Mouse (Mus musculus): ENCODE measurements at regions not wholly inside any gene's neighbourhood (a gene's known extent, or its start where the extent isn't known, plus 50 kb on each side); places are given as distances from the start of the nearest gene placed in this dataset.
"Not testable (repeated sequence)": the region's sequence is repeated elsewhere in the genome, so short reads cannot be mapped to it uniquely, and the experiment has no call there.

- no peak for ATAC-seq (replicated peaks; ENCODE audit: insufficient number of reproducible peaks, low FRiP score, low TSS enrichment, poor library complexity, severe bottlenecking)
Measured at GRCm38 (mm10) chr1:43301866-43302571, 105.2 kb upstream of the Fhl2 start.

- no peak for ATAC-seq (replicated peaks; ENCODE audit: insufficient number of reproducible peaks, low FRiP score, low TSS enrichment, poor library complexity, severe bottlenecking)
Measured at GRCm38 (mm10) chr1:43302657-43303056, 105.9 kb upstream of the Fhl2 start.

GRCm38 (mm10) chr1:43305349-43306278 lies 108.8 kb upstream of the Fhl2 start:
- no peak for ATAC-seq (replicated peaks; ENCODE audit: insufficient number of reproducible peaks, low FRiP score, low TSS enrichment, poor library complexity, severe bottlenecking)

GRCm38 (mm10) chr1:43310711-43311695 lies 114.2 kb upstream of the Fhl2 start:
- ATAC-seq (replicated peaks; ENCODE audit: insufficient number of reproducible peaks, low FRiP score, low TSS enrichment, poor library complexity, severe bottlenecking) = no peak

- not testable (repeated sequence) for ATAC-seq (replicated peaks; ENCODE audit: insufficient number of reproducible peaks, low FRiP score, low TSS enrichment, poor library complexity, severe bottlenecking)
Measured at GRCm38 (mm10) chr1:43316331-43316730, 119.5 kb upstream of the Fhl2 start.

GRCm38 (mm10) chr1:43317076-43317871 lies 120.5 kb upstream of the Fhl2 start:
- no peak for ATAC-seq (replicated peaks; ENCODE audit: insufficient number of reproducible peaks, low FRiP score, low TSS enrichment, poor library complexity, severe bottlenecking)

- not testable (repeated sequence) for ATAC-seq (replicated peaks; ENCODE audit: insufficient number of reproducible peaks, low FRiP score, low TSS enrichment, poor library complexity, severe bottlenecking)
Measured at GRCm38 (mm10) chr1:43333488-43333887, 110.9 kb upstream of the Nck2 start.

- ATAC-seq (replicated peaks; ENCODE audit: insufficient number of reproducible peaks, low FRiP score, low TSS enrichment, poor library complexity, severe bottlenecking) = no peak
Measured at GRCm38 (mm10) chr1:43337168-43337784, 107.1 kb upstream of the Nck2 start.

- ATAC-seq (replicated peaks; ENCODE audit: insufficient number of reproducible peaks, low FRiP score, low TSS enrichment, poor library complexity, severe bottlenecking) = no peak
Measured at GRCm38 (mm10) chr1:43338096-43338915, 106.1 kb upstream of the Nck2 start.

GRCm38 (mm10) chr1:43342848-43343247 lies 101.5 kb upstream of the Nck2 start:
- no peak for ATAC-seq (replicated peaks; ENCODE audit: insufficient number of reproducible peaks, low FRiP score, low TSS enrichment, poor library complexity, severe bottlenecking)

- no peak for ATAC-seq (replicated peaks; ENCODE audit: insufficient number of reproducible peaks, low FRiP score, low TSS enrichment, poor library complexity, severe bottlenecking)
Measured at GRCm38 (mm10) chr1:43343410-43343809, 101.0 kb upstream of the Nck2 start.

- no peak for ATAC-seq (replicated peaks; ENCODE audit: insufficient number of reproducible peaks, low FRiP score, low TSS enrichment, poor library complexity, severe bottlenecking)
Measured at GRCm38 (mm10) chr1:43344001-43344400, 100.4 kb upstream of the Nck2 start.

GRCm38 (mm10) chr1:43347152-43347551 lies 97.2 kb upstream of the Nck2 start:
- ATAC-seq (replicated peaks; ENCODE audit: insufficient number of reproducible peaks, low FRiP score, low TSS enrichment, poor library complexity, severe bottlenecking) = no peak

- ATAC-seq (replicated peaks; ENCODE audit: insufficient number of reproducible peaks, low FRiP score, low TSS enrichment, poor library complexity, severe bottlenecking) = no peak
Measured at GRCm38 (mm10) chr1:43349966-43350365, 94.4 kb upstream of the Nck2 start.

GRCm38 (mm10) chr1:43358191-43358590 lies 86.2 kb upstream of the Nck2 start:
- ATAC-seq (replicated peaks; ENCODE audit: insufficient number of reproducible peaks, low FRiP score, low TSS enrichment, poor library complexity, severe bottlenecking) = no peak; the same call in 1 of the 2 replicates

- ATAC-seq (replicated peaks; ENCODE audit: insufficient number of reproducible peaks, low FRiP score, low TSS enrichment, poor library complexity, severe bottlenecking) = no peak; the same call in 1 of the 2 replicates
Measured at GRCm38 (mm10) chr1:43359662-43360061, 84.7 kb upstream of the Nck2 start.

- ATAC-seq (replicated peaks; ENCODE audit: insufficient number of reproducible peaks, low FRiP score, low TSS enrichment, poor library complexity, severe bottlenecking) = no peak
Measured at GRCm38 (mm10) chr1:43360291-43360690, 84.1 kb upstream of the Nck2 start.

All from monocyte, adult 5-6 weeks (primary cell).